Mouse (Mus musculus) midbrain, embryonic 14.5 days (tissue): ENCODE data around the gene Emx1. TPM values are rescaled to one million over a fixed set of nuclear protein-coding genes. Genes with fewer than 3 reads are reported as not detected.

ENCODE experiments used
- ATAC-seq: fragments of 200-750 bp; cut with Nextera tagmentation; 2 replicates; pipeline ENCODE4 v1.8.0; 2017; ENCODE audit warnings: moderate number of reproducible peaks, moderate library complexity; ENCODE audit not compliant: low FRiP score, low TSS enrichment
- DNase-seq: peaks from one replicate; pipeline ENCODE4 v3.0.0-alpha.2; 2015
- H3K27ac ChIP-seq: fragments of 300-500 bp; sonication (generic); replicated peaks from 2 replicates; pipeline ENCODE4 v1.5.1; 2014; ENCODE audit warnings: mild to moderate bottlenecking, low read depth, low read length, moderate library complexity
- H3K27me3 ChIP-seq: fragments of 300-500 bp; sonication (generic); 2 replicates; pipeline ENCODE4 v1.6.1; 2014; ENCODE audit warnings: low read length, control low read depth, mixed read lengths; ENCODE audit not compliant: control insufficient read depth, insufficient read depth
- H3K36me3 ChIP-seq: fragments of 300-500 bp; sonication (generic); 2 replicates; pipeline ENCODE4 v1.6.1; 2014; ENCODE audit warnings: low read length, control low read depth; ENCODE audit not compliant: control insufficient read depth, insufficient read depth
- H3K4me1 ChIP-seq: fragments of 300-500 bp; sonication (generic); 2 replicates; pipeline ENCODE4 v1.6.1; 2014; ENCODE audit warnings: mild to moderate bottlenecking, antibody characterized with exemption, low read length, control low read depth; ENCODE audit not compliant: control insufficient read depth, insufficient read depth
- H3K4me2 ChIP-seq: fragments of 300-500 bp; sonication (generic); 2 replicates; pipeline ENCODE4 v1.6.1; 2014; ENCODE audit warnings: mild to moderate bottlenecking, low read length, moderate library complexity
- H3K4me3 ChIP-seq: fragments of 300-500 bp; sonication (generic); replicated peaks from 2 replicates; pipeline ENCODE4 v1.5.1; 2014; ENCODE audit warnings: low read depth, low read length
- H3K9ac ChIP-seq: fragments of 300-500 bp; sonication (generic); replicated peaks from 2 replicates; pipeline ENCODE4 v1.6.1; 2014; ENCODE audit warnings: mild to moderate bottlenecking, low read length, moderate library complexity
- H3K9me3 ChIP-seq: fragments of 300-500 bp; sonication (generic); 2 replicates; pipeline ENCODE4 v1.6.1; 2016; ENCODE audit warnings: low read length, control low read depth, mixed read lengths; ENCODE audit not compliant: control insufficient read depth
- whole genome bisulfite sequencing: fragments of 180-500 bp; shearing (Covaris S2); extraction: QIAGEN DNeasy Blood & Tissue Kit; methylation state at CpG from one replicate; pipeline ENCODE4 v1.1.7; 2014; 5-methylcytosine and 5-hydroxymethylcytosine counted together
- polyA plus RNA-seq: library from polyadenylated mRNA; unstranded; fragments of >200 nt; fragmentation: Nextera tagmentation; extraction: Ambion mirVana; gene quantifications from 2 replicates; pipeline ENCODE4 v1.2.1, GENCODE M21; 2014

Gene Emx1
- polyA plus RNA-seq, 1 experiment from 2014 or later: 1.1 TPM

- DNase-seq (no peak), ATAC-seq (no peak)
- Histone ChIP-seq H3K4me1 (no peaks in the 10 kb centered on the region), H3K27ac (no peak overlapping the region), H3K36me3 (no peaks in the 10 kb centered on the region), H3K9ac (no peak overlapping the region), H3K4me3 (no peak overlapping the region), H3K9me3 (no peaks in the 10 kb centered on the region), H3K4me2 (no peak overlapping the region), H3K27me3 (no peaks in the 10 kb centered on the region)
- 38% methylated on average over 6 of the region's 6 CpGs for whole genome bisulfite sequencing
Measured at GRCm38 (mm10) chr6:85250811-85251241, 63.6 kb downstream of the Emx1 start.

- no peak for ATAC-seq
- Histone ChIP-seq H3K27ac (no peak overlapping the region), H3K4me3 (no peak overlapping the region), H3K4me1 (no peaks in the 10 kb centered on the region), H3K4me2 (no peak overlapping the region), H3K9me3 (no peaks in the 10 kb centered on the region), H3K27me3 (no peaks in the 10 kb centered on the region), H3K36me3 (no peaks in the 10 kb centered on the region), H3K9ac (no peak overlapping the region)
- WGBS: 73% methylated on average over 17 of the region's 17 CpGs
- no peak for DNase-seq
Measured at GRCm38 (mm10) chr6:85252251-85253058, 65.2 kb downstream of the Emx1 start.

- DNase-seq (no peak), ATAC-seq (no peak)
- H3K36me3 ChIP-seq: no peaks in the 10 kb centered on the region
- H3K4me2 ChIP-seq: no peak overlapping the region
- WGBS: 79% methylated on average over 3 of the region's 3 CpGs
- H3K9ac ChIP-seq: no peak overlapping the region
- no peaks in the 10 kb centered on the region for H3K4me1 ChIP-seq
- no peak overlapping the region for H3K4me3 ChIP-seq
- H3K9me3 ChIP-seq: no peaks in the 10 kb centered on the region
- H3K27me3 ChIP-seq: no peaks in the 10 kb centered on the region
- H3K27ac ChIP-seq: no peak overlapping the region
Measured at GRCm38 (mm10) chr6:85253275-85253674, 66.0 kb downstream of the Emx1 start.

Other genes starting within 250 kb of the Emx1 start
- 54.5 and 64.9 TPM in 2 replicates for gene Exoc6b, start 117.9 kb upstream of the Emx1 start, polyA plus RNA-seq
- 36.5 and 43.3 TPM in 2 replicates for gene Spr, start 49.7 kb upstream of the Emx1 start, polyA plus RNA-seq
- 15.6 and 24.0 TPM in 2 replicates for gene Sfxn5, start 146.0 kb downstream of the Emx1 start, polyA plus RNA-seq
- gene Rab11fip5, start 187.2 kb downstream of the Emx1 start, polyA plus RNA-seq: 15.0 and 15.7 TPM in 2 replicates
- not detected in 2 replicates for gene Noto, start 236.4 kb downstream of the Emx1 start, polyA plus RNA-seq
- 54.0 and 55.9 TPM in 2 replicates for gene Smyd5, start 244.6 kb downstream of the Emx1 start, polyA plus RNA-seq